Mouse (Mus musculus) bone marrow, adult 2 months (tissue): ENCODE results near the gene Pkn1.

ENCODE experiments used
- CTCF ChIP-seq: fragments of 200-500 bp; IDR thresholded peaks from 2 replicates; pipeline ENCODE4 v1.5.1; 2011; ENCODE audit warnings: low read length, control low read depth; ENCODE audit not compliant: control insufficient read depth, insufficient read depth
- POLR2A ChIP-seq: fragments of 200-500 bp; IDR thresholded peaks from 2 replicates; pipeline ENCODE4 v1.6.1; 2011; ENCODE audit warnings: low read depth, mild to moderate bottlenecking, control low read depth, low read length, borderline replicate concordance; ENCODE audit not compliant: control insufficient read depth

DNA sequence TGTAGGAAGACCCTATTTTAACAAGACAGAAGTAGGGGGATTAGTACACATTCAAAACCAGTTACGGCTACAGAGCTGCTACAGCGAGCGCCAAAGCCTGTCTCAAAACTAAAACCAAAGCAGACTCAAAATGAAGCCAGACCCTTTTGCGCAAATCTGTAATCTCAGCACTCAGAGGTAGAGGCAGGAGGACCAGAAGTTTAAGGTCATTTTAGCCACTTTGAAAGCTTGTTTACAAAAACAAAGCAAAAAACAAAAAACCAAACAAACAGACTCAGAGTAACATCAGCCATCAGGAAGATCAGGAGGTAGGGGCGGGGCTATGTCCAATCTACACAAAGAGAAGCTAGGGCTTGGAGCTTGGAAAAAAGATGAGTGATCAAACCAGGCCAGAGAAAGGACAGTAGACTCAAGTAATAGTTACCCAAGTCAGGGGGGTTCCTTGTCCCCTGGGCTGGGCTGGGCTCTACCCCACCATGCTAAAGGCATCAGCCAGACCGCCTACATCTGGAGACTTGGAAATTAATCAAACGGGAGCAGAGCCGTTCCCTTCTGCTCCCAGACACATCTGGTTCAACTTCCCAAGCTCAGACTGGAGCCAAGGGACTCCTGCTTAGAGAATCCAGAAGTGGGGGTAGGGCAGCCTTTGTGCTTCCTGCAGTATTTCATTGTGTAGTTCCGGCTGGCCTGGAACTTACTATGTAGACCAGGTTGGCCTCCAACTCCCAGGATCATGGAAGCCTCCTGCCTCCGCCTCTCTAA is 40.2 kb upstream of the Pkn1 start:
- TF ChIP-seq CTCF (no peak), POLR2A (no peak)
